Mouse (Mus musculus) adrenal gland, postnatal 4 days (tissue): ENCODE results near the gene Adamts14. TPM values are rescaled to one million over a fixed set of nuclear protein-coding genes. Genes with fewer than 3 reads are reported as not detected.

Source experiments
- DNase-seq, 2 experiments: peaks; one replicate each; pipeline ENCODE4 v3.0.0; 2021 to 2022; ENCODE audit warnings: low spot score in 2 of 2, mixed read lengths in 2 of 2
- long read RNA-seq, 2 experiments: library from polyadenylated mRNA; stranded (forward); transcript quantifications; one replicate each; pipeline ENCODE4 v2.0.0; 2021
- total RNA-seq, 2 experiments: library from RNA; stranded (reverse); gene quantifications; 2 replicates each; pipeline ENCODE4 v1.2.3; 2021

Gene Adamts14
- total RNA-seq: 1 to 10 TPM; 6.3 to 7.7 TPM
- long read RNA-seq, experiment 1, full-length matches to known transcripts: 1 of 4 reads
- long read RNA-seq, experiment 1, partial matches to known transcripts: 3 of 4 reads
- long read RNA-seq, experiment 1, other reads (novel, unspliced or antisense): 0 of 4 reads
- long read RNA-seq, experiment 2, full-length matches to known transcripts: 1 of 4 reads
- long read RNA-seq, experiment 2, partial matches to known transcripts: 1 of 4 reads
- long read RNA-seq, experiment 2, other reads (novel, unspliced or antisense): 2 of 4 reads

GRCm38 (mm10) chr10:61273081-61273843 is at the start of gene Adamts14:
Gene Adamts14, minus strand, starts transcription at chr10:61273438.
- no peak for DNase-seq

GRCm38 (mm10) chr10:61318527-61318926 is 45.3 kb upstream of the Adamts14 start:
- DNase-seq: no peak

- DNase-seq: no peak
These were observed 42.2 kb upstream of the Adamts14 start for GRCm38 (mm10) chr10:61315324-61315880.

GRCm38 (mm10) chr10:61313750-61314149 is 40.5 kb upstream of the Adamts14 start:
- no peak for DNase-seq

GRCm38 (mm10) chr10:61312754-61313153 is 39.5 kb upstream of the Adamts14 start:
- DNase-seq: no peak

GRCm38 (mm10) chr10:61312159-61312558 is 38.9 kb upstream of the Adamts14 start:
- no peak for DNase-seq

- no peak for DNase-seq
These were observed 35.6 kb upstream of the Adamts14 start for GRCm38 (mm10) chr10:61308706-61309320.

- no peak for DNase-seq
These were observed 32.8 kb upstream of the Adamts14 start for GRCm38 (mm10) chr10:61305928-61306590.

- DNase-seq: no peak
These were observed 30.8 kb upstream of the Adamts14 start for GRCm38 (mm10) chr10:61304046-61304445.

GRCm38 (mm10) chr10:61300996-61301395 is 27.8 kb upstream of the Adamts14 start:
- no peak for DNase-seq

- no peak for DNase-seq
These were observed 24.2 kb upstream of the Adamts14 start, which contains the start of gene Prf1 for GRCm38 (mm10) chr10:61297477-61297876. Gene Prf1, plus strand, starts transcription at chr10:61297833.

GRCm38 (mm10) chr10:61296713-61297445 is 23.6 kb upstream of the Adamts14 start:
- DNase-seq: no peak

- DNase-seq: no peak
These were observed 21.0 kb upstream of the Adamts14 start for GRCm38 (mm10) chr10:61294242-61294641.

GRCm38 (mm10) chr10:61290479-61290878 is 17.2 kb upstream of the Adamts14 start:
- no peak for DNase-seq

- no peak for DNase-seq
These were observed 16.8 kb upstream of the Adamts14 start for GRCm38 (mm10) chr10:61290016-61290415.

GRCm38 (mm10) chr10:61286246-61286645 is 13.0 kb upstream of the Adamts14 start:
- no peak for DNase-seq

GRCm38 (mm10) chr10:61285271-61285670 is 12.0 kb upstream of the Adamts14 start:
- no peak for DNase-seq

- no peak for DNase-seq
These were observed 11.1 kb upstream of the Adamts14 start for GRCm38 (mm10) chr10:61284309-61284708.

- no peak for DNase-seq
These were observed 7.9 kb upstream of the Adamts14 start for GRCm38 (mm10) chr10:61281115-61281514.

- DNase-seq: no peak
These were observed 4.9 kb upstream of the Adamts14 start for GRCm38 (mm10) chr10:61277918-61278674.
